Mouse (Mus musculus): ENCODE measurements around the gene Ildr1.

The Ildr1 gene

DNA sequence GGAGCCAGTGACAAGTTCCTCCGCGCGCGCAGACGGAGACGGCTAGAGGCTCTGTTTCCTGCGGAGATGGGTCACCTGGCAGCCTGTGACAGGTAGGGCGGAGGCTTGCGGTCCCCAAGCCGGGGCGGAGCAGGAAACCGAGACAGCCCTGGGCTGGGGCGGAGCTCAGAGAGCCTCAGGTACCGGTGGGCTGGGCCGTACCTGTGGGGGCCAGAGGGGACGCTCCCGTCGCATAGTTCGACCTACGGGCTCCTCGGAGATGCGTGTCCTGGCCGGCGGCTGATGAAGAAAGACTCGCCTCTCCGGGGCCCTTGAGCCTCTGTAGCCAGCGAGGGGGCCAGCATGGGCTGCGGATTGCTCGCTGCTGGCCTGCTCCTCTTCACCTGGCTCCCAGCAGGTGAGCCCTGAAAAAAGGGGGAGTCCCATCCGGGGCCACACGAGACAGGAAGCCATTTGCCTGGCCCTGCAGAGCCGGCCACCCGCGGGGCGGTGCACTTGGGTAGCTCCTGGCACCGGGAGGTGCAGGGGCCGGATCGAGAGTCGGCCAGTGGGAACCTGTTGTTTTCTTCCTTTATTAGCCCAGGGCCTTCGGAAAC, at the start of gene Ildr1:
Gene Ildr1 (plus strand): TSS at position 161 of the 596 bp plus-strand sequence.
- peak; percentile 4 for DNase-seq (ENCODE audit: low read depth, low spot score)

DNA sequence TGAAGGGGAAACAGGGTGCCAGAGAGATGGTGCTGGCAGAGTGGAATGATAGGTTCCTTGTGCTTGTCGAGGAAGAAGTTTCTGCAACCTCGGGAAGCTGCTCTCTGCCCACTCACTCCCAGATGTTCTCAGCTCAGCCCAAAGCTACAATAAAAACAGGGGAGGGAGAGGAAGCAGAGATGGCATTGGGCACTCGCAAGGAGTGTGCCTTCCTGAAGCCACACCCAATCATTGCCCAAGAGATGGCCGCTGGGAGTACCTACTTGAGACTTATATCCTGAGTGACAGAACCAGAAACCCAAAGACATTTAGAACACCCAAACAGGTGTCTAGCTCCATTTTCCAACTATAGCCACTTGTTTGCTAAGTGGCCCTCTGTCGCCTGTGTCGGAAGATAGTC, 48.7 kb upstream of the Ildr1 start:
- no peak for DNase-seq (ENCODE audit: low read depth, low spot score)

GRCm38 (mm10) chr16:36649304-36649703, 44.5 kb upstream of the Ildr1 start:
- DNase-seq (ENCODE audit: low read depth, low spot score) = no peak

GRCm38 (mm10) chr16:36650511-36650910, 43.3 kb upstream of the Ildr1 start:
- no peak for DNase-seq (ENCODE audit: low read depth, low spot score)

DNA sequence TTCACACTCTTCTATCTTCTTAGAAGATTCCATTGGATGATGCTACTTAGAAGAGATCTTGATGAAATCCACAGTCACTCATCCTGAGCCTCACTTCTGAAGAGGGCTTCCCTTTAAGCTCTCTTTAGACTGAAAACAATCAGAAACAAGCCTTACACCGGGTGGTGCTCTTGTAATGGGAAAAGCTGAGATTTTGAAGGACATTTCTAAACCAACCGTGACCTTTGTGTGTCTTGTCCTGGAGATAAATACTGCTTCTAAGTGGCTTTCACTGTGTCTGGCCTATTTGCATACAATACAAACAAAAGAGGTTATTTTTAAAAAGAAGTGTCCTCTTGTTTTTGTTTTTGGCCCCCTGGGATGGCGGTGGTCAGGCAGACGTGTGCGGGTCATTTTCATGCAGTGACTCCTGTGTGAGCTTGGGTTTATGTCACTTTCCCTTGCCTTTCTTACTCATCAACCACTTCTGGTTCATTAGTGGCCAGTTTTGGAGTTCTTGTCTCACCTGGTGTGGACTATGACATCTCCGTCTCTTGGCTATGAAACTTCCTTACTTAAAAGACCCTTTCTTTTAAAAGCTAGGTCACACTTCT, 42.5 kb upstream of the Ildr1 start:
- DNase-seq (ENCODE audit: low read depth, low spot score) = no peak

DNA sequence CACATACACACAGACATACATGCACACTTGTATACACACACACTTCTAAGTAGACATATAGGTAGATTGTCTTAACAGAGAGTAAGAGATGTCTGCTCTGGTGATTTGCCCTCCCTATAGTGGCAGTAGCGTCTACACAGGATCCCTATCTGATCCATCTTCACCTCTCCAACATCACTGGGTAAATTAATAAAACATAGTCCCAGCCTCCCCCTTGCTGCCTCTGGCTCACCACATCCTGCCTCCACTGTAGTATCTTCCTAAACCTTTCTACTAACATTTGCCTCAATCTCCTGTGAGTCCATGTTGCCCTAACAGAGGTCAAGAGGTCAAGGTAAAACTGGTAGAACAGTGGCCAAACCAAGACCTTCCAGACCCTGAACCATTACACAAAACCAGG, 38.6 kb upstream of the Ildr1 start:
- DNase-seq (ENCODE audit: low read depth, low spot score) = no peak

- no peak for DNase-seq (ENCODE audit: low read depth, low spot score)
These were observed 37.9 kb upstream of the Ildr1 start for GRCm38 (mm10) chr16:36655910-36656309.

DNA sequence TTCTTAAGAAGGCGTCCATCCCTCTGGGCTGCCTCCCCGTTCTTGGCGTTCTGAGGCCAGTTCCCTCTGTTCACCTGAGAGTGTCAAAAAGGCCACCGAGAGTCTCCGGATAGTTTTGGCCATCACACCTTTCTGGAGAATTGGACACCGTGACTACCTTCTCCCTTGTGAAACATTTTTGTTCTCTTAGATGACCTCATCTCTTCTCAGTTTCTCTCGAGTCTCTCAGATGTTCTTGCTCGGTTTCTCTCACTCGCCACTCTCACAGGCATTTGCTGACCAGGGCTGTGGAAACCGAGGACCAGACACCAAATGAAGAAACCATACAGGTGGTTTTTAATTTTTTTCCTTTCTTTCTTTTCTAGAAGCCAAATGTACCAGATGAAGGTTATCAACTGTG, 32.4 kb upstream of the Ildr1 start:
- DNase-seq (ENCODE audit: low read depth, low spot score) = no peak

- DNase-seq (ENCODE audit: low read depth, low spot score) = no peak
These were observed 30.3 kb upstream of the Ildr1 start for GRCm38 (mm10) chr16:36663484-36663883.

GRCm38 (mm10) chr16:36665782-36666181, 28.0 kb upstream of the Ildr1 start, which contains the start of gene Cd86:
Gene Cd86, minus strand, starts transcription at chr16:36666081.
- peak; percentile 3 for DNase-seq (ENCODE audit: low read depth, low spot score)

- no peak for DNase-seq (ENCODE audit: low read depth, low spot score)
These were observed 27.2 kb upstream of the Ildr1 start for GRCm38 (mm10) chr16:36666448-36667017.

- DNase-seq (ENCODE audit: low read depth, low spot score) = no peak
These were observed 23.2 kb upstream of the Ildr1 start for GRCm38 (mm10) chr16:36670590-36670989.

- DNase-seq (ENCODE audit: low read depth, low spot score) = no peak
These were observed 20.6 kb upstream of the Ildr1 start for GRCm38 (mm10) chr16:36673196-36673595.

DNA sequence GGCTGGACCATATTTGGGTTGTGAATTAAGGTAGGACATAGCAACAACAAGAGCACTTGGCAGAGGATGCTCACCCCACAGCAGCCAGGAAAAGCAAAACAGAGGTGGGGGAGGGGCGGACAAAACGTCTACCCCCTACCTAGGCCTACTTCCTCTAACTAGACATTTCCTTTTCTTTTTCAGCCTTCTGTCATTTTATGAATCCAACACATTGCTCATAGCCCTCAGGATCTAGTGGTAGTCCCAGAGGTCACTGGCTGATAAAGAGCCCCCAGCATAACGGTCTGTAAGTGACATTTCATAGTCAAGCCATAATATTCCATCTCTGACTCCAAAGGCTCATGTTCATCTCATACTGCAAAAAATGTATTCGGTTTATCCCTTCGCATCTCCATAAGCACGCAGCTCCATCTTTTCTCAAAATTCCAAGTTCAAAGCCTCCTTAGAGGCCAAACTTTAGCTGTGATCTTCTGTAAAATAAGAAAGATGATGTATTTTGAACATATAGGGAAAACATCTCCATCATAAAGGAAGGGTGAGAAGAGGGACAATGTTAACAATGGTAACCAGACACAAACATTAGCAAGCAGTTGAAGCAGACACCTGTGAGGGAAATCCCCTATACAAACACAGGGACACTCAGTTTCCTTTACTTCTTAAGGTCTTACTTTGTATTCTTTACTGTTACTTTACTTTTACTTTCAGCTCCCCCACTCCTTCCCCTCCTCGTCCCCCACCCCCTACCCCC, 19.1 kb upstream of the Ildr1 start:
- no peak for DNase-seq (ENCODE audit: low read depth, low spot score)

GRCm38 (mm10) chr16:36675304-36675703, 18.5 kb upstream of the Ildr1 start:
- no peak for DNase-seq (ENCODE audit: low read depth, low spot score)

GRCm38 (mm10) chr16:36675902-36676301, 17.9 kb upstream of the Ildr1 start:
- DNase-seq (ENCODE audit: low read depth, low spot score) = no peak

DNA sequence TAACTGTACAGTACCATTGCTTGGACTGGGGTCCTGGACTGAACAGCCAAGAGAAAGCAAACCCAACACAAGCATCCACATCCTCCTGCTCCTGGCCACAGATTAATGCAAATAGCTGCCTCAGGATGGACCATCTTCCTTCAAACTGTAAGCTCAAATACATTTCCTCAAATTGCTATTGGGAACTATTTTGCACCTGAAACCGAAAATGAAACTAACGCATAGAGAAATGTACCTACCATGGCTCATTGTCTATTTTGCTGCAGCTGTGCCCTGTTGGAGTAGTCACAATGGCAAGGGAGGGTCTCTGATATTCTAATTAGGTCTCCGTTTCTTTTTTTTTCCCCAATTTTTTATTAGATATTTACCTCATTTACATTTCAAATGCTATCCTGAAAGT, 11.9 kb upstream of the Ildr1 start:
- no peak for DNase-seq (ENCODE audit: low read depth, low spot score)

DNA sequence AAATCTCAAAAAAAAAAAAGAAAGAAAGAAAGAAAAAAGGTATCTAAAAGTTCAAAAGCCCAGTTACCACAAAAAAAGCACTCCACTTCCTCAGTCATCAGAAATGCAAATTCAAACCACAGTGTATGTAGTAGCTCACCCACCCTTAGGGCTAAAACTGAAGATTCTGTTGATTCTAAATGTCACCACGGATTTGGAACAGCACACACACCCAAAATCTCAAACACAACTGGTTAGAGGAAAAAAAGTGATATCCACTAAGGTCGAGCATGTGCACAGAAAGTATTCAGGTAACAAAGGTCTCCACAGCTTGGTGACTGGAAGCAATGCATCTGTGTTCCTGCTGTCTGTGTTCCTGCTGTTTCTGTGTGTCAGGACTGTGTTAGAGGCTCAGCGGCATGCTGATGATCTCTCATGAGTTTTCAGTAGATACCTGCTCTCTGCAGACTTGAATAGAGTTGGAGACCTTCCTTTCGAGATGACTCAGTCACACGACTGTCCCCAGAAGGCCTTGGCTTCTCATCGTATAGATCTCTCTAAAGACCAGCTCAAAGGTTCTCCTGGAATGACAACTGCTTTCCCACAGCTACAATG, 9.4 kb upstream of the Ildr1 start:
- DNase-seq (ENCODE audit: low read depth, low spot score) = no peak

DNA sequence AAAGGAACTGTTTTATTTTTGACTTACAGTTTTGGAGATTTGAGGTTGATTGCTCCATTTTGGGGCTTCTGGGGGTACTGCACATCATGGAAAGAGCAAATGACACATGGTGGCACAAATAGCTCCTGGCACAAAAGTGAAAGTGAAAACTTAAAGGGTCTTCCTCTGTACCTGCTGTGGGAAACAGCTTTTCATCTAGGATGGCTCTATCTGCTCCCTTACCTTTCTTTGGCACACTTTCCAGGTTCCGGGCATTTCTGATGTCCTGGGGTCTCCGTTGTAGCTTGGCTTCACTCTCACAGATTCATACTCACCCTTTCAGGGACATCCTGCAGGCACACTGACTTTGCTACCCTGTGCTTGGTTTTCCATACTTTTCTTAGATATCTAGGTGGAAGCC, 5.7 kb upstream of the Ildr1 start:
- DNase-seq (ENCODE audit: low read depth, low spot score) = no peak

- DNase-seq (ENCODE audit: low read depth, low spot score) = no peak
These were observed 2.3 kb upstream of the Ildr1 start for GRCm38 (mm10) chr16:36691484-36691883.

- DNase-seq (ENCODE audit: low read depth, low spot score) = no peak
These were observed 1.1 kb downstream of the Ildr1 start for GRCm38 (mm10) chr16:36694798-36695290.

DNA sequence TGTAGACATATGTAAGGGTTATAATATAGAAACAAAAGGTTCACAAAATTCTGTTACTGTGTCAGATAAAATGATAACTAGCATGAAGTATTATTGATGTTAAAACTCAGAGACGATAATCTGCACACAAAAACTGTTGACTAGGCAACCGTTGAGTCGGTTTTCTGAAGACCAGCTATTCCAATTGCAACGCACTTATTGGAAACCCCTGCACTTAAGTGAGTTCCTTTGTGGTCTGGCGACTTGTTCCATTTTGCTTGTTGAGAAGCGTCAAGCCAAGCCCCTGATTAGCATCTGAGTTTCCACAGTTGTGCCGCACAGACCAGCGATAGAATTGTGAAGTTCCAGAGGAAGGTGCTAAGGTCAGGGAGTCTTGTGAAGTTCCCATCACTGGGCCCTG, 3.6 kb downstream of the Ildr1 start:
- DNase-seq (ENCODE audit: low read depth, low spot score) = no peak

All from mesoderm, embryonic 11.5 days (tissue).